Mouse (Mus musculus): ENCODE results near the gene Papola. TPM values are rescaled to one million over a fixed set of nuclear protein-coding genes. Genes with fewer than 3 reads are reported as not detected.

Papola gene
- polyA plus RNA-seq, 1 experiment from 2014 or later = 225 TPM

DNA sequence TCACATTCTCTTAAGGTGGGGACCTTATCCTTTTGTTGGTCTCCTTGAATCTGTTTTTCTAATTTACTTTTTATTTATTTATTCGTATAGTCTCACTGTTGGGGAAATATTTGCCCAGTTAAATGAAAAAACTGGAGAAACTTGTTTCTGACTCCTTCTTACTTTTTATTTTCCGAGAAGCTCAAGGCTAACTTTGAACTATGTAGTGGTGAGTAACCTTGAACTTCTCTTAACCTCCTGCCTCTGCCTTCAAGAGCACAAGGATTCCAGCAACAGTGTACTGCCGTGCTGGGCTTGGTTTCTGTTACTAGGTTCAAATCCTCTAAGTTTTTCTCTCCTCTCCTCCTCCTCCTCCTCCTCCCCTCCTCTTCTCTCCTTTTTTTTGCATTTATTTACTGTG lies 22.9 kb upstream of the Papola start:
- Histone ChIP-seq H3K9ac (no peak overlapping the region), H3K9me3 (no peaks in the 10 kb centered on the region), H3K27me3 (replicated peaks) (no peaks in the 10 kb centered on the region), H3K27ac (no peak overlapping the region), H3K4me3 (replicated peaks) (no peak overlapping the region), H3K36me3 (no peaks in the 10 kb centered on the region), H3K4me2 (replicated peaks) (no peak overlapping the region), H3K4me1 (replicated peaks) (no peaks in the 10 kb centered on the region; the same call in 1 of the 2 replicates)
- 43% methylated on average over 3 of the region's 3 CpGs for WGBS
- ATAC-seq = no peak

DNA sequence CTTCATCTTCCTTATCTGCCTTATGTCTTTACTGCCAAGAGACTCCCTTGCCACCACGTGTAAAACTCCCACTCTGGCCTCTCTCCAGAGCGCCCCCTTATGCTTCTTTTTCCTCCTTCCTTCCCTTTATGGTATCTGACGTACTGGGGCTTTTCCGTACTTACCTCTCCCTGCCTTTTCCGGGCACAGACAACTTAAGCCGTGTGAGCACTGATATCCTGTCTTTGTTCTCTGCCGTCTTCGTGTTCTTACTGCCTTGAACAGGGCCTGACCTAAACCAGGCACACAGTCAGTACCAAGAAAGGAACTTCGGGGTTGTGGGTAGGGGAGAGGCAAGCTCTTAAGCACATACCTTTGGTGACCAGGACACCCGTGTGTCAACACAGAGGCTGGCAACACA lies 14.8 kb upstream of the Papola start:
- no peaks in the 10 kb centered on the region for H3K9me3 ChIP-seq
- no peak overlapping the region for H3K9ac ChIP-seq
- H3K4me3 ChIP-seq (replicated peaks) = no peak overlapping the region
- no peaks in the 10 kb centered on the region for H3K27me3 ChIP-seq (replicated peaks)
- WGBS = 61% methylated on average over 10 of the region's 10 CpGs
- no peaks in the 10 kb centered on the region for H3K36me3 ChIP-seq
- no peak overlapping the region for H3K4me2 ChIP-seq (replicated peaks)
- no peak for ATAC-seq
- no peak overlapping the region for H3K27ac ChIP-seq
- no peaks in the 10 kb centered on the region for H3K4me1 ChIP-seq (replicated peaks)

DNA sequence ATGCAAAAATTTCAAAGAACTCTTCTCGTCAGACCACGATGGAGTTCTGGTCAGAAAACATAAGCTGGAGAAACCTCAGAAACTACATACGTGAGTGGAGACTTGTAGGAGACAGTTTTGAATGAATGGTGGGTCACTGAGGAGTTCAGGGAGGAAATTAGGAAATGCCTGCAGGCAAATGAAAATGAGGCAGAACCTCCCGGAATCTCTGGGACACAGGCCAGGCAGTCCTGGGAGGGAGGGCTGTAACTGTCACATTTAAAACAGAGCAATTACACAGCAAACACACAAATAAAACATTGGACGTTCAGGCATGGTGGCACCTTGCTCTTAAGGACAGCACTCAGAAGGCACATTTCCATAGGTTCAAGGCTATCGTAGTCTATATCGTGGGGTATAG lies 9.6 kb upstream of the Papola start:
- Histone ChIP-seq H3K4me2 (replicated peaks) (no peak overlapping the region), H3K27ac (no peak overlapping the region), H3K36me3 (no peaks in the 10 kb centered on the region), H3K4me3 (replicated peaks) (no peak overlapping the region), H3K9ac (no peak overlapping the region), H3K4me1 (replicated peaks) (no peaks in the 10 kb centered on the region), H3K27me3 (replicated peaks) (no peaks in the 10 kb centered on the region), H3K9me3 (no peaks in the 10 kb centered on the region)
- WGBS = 71% methylated on average over 7 of the region's 7 CpGs
- ATAC-seq = no peak

DNA sequence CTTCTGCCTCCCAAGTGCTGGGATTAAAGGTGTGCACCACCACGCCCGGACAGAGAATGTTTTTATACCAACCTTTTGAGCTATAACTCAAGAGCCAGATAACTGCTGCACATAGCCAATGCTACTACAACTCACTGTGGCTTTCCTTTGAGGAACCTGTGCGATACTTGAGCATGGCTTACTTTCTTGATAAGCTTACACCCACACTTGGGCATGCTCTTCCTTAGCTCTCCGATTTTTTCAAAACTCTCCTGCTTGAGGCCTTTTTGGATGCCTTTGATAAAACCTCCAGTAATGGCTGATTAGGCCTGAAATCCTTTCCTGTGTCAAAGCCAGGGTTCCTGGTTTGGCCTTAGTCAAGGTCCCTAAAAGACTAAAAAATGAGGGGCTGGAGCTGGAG lies 6.8 kb upstream of the Papola start:
- no peaks in the 10 kb centered on the region for H3K27me3 ChIP-seq (replicated peaks)
- H3K36me3 ChIP-seq = no peaks in the 10 kb centered on the region
- no peak overlapping the region for H3K27ac ChIP-seq
- H3K4me2 ChIP-seq (replicated peaks) = no peak overlapping the region
- ATAC-seq = no peak
- no peaks in the 10 kb centered on the region for H3K9me3 ChIP-seq
- 91% methylated on average over 4 of the region's 4 CpGs for WGBS
- H3K4me1 ChIP-seq (replicated peaks) = no peaks in the 10 kb centered on the region
- no peak overlapping the region for H3K4me3 ChIP-seq (replicated peaks)
- H3K9ac ChIP-seq = no peak overlapping the region

DNA sequence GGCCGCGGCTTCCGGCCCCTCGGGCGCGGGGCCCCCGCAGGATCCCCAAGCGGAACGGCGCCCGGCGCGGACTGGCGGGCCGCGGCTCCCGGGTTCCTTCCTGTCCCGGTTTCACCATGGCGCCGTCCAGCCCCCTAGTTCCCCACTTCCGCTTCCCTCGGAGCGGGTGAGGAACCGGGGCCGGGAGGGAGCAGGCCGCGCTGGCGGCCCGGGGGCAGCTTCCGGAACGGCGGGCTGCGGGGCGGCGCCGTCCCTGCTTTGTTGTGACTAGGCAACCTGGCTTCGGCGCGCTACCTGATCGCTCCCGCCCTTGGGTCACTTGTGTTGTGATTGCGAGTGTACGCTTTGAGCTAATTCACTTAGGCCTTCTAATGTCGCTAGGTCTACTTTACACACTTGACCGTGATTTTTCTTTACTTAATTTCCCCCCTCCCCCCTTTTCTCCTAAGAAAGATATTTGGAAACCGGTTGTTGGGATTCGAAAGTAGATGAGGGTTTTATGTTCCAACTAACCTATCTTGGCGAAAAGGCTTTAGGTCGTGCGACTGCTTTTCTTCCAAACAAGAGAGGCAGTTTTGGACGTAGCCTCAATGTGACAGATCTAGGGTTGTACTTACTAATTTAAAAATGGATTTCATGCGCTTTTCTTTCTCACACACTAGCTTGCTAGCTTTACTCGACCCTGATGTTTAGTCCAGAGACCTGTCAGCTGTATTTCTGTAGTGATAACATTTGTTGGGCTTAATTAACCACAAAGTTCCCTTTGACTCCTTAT lies 693 bp downstream of the Papola start:
- under 1% methylated on average over 49 of the region's 53 CpGs for WGBS

DNA sequence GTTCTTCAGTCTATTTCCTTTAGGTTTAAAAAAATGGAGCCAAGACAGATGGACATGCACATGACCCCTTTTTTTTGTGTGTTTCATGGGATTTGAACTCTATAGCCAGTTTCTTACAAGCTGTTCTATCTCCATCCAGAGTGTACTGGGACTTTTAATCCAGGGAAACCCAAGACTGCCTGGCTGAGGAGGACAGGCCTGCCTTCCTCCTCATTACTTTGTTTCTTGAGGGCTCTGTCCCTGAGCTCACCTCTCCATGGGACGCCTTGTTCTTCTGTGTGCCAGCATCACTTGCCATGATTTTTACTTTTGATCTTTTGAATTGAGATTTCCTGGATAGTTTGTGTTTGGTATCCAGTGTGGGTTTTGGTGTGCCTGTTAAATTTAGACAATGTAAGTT lies 1.6 kb downstream of the Papola start:
- Histone ChIP-seq H3K9ac (peak overlapping the region; percentile 91; the same call in 1 of the 2 replicates), H3K27me3 (replicated peaks) (no peaks in the 10 kb centered on the region), H3K9me3 (no peaks in the 10 kb centered on the region), H3K4me3 (replicated peaks) (peak overlapping the region; percentile 90), H3K27ac (no peak overlapping the region), H3K4me2 (replicated peaks) (peak overlapping the region; percentile 73), H3K4me1 (replicated peaks) (peaks cover 2% of the 10 kb centered on the region; the same call in 1 of the 2 replicates), H3K36me3 (no peaks in the 10 kb centered on the region)
- no peak for ATAC-seq
- WGBS = 60% methylated on average over 1 of the region's 1 CpGs

More for the DNA sequence above, 693 bp downstream of the Papola start:
- H3K9ac ChIP-seq = peak overlapping the region; percentile 91
- peaks cover 2% of the 10 kb centered on the region; the same call in 1 of the 2 replicates for H3K4me1 ChIP-seq (replicated peaks)
- H3K9me3 ChIP-seq = no peaks in the 10 kb centered on the region
- no peaks in the 10 kb centered on the region for H3K36me3 ChIP-seq
- ATAC-seq = peak; percentile 80
- H3K4me2 ChIP-seq (replicated peaks) = peak overlapping the region; percentile 73
- H3K27me3 ChIP-seq (replicated peaks) = no peaks in the 10 kb centered on the region
- H3K4me3 ChIP-seq (replicated peaks) = peak overlapping the region; percentile 90
- peak overlapping the region; percentile 96 for H3K27ac ChIP-seq

DNA sequence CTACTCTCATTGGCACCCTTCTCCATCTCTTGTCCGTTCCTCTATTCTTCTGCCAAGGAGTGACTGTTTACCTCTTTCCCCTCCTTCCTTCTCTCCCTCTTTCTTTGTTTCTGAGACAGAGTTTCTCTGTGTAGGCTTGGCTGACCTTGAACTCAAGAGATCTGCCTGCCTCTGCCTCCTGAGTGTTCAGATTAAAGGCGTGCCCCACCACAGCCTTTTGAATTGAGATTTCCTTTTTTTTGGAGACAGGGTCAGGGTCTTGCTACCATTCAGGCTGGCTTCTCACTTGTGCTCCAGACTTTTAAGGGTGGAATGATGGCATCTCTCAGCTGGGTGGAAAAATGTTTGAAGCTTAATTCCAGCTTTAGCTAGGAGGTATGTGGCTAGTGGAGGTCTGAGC lies 3.1 kb downstream of the Papola start:
- Histone ChIP-seq H3K27ac (no peak overlapping the region), H3K27me3 (replicated peaks) (no peaks in the 10 kb centered on the region), H3K4me3 (replicated peaks) (no peak overlapping the region), H3K4me1 (replicated peaks) (peaks cover 2% of the 10 kb centered on the region; the same call in 1 of the 2 replicates), H3K4me2 (replicated peaks) (no peak overlapping the region), H3K9me3 (no peaks in the 10 kb centered on the region), H3K36me3 (no peaks in the 10 kb centered on the region), H3K9ac (no peak overlapping the region)
- ATAC-seq = no peak
- 93% methylated on average over 2 of the region's 2 CpGs for WGBS

DNA sequence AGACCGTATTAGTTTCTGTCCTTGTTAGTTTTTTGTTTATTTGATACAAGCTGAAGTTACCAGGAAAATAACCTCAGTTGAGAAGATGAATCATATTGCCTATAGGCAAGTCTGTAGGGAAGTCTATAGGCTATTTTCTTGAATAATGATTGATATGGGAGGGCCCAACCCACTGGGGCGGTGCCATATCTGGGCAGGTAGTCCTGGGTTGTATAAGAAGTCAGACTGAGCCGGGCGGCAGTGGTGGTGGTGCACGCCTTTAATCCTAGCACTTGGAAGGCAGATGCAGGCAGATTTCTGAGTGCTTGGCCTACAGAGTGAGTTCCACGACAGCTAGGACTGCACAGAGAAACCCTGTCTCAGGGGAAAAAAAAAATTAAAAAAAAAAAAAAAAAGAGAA lies 5.4 kb downstream of the Papola start:
- Histone ChIP-seq H3K9me3 (no peaks in the 10 kb centered on the region), H3K4me3 (replicated peaks) (no peak overlapping the region), H3K4me1 (replicated peaks) (peaks cover 2% of the 10 kb centered on the region; the same call in 1 of the 2 replicates), H3K4me2 (replicated peaks) (no peak overlapping the region), H3K27me3 (replicated peaks) (no peaks in the 10 kb centered on the region), H3K27ac (no peak overlapping the region), H3K9ac (no peak overlapping the region), H3K36me3 (no peaks in the 10 kb centered on the region)
- WGBS = 81% methylated on average over 6 of the region's 6 CpGs
- ATAC-seq = peak; percentile 23; the same call in 1 of the 2 replicates

DNA sequence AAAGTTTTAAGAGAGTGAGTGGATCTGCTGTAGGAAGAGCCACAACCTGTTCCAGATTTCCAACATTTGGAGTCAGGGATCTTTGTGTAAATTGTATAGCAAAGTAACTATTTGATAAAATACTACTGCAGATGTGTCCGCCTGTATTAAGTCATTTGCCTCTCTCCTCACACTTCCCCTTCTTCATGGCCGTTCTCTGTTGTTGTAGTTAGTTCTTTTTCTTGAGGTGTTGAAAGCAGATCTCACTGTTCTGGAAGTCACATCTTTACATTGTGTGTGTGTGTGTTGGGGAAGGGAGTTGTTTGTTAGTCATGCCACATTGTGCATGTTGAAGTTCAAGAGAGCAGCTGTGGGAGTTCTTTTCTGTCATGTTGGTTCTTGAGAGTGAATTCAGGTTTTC lies 10.4 kb downstream of the Papola start:
- WGBS = 90% methylated on average over 2 of the region's 2 CpGs

DNA sequence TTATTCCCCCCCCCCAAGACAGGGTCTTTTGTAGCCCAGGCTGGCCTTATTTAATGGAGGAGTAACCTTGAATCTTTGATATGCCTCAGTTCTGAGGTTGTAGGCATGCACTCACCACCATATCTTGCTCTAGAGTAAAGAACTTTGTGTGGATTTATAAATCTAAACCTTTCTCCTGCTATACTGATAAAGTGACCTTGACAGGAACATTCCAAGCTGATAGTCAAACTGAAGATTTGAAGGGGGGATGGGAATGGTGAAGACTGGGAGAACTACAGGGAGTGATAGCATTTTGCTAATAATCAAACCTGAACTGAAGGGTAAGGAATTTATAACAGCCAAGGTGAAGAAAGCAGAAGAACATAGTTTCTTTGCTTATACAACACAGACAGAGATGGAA lies 13.5 kb downstream of the Papola start:
- Histone ChIP-seq H3K9ac (no peak overlapping the region), H3K4me3 (replicated peaks) (no peak overlapping the region), H3K9me3 (no peaks in the 10 kb centered on the region), H3K4me1 (replicated peaks) (no peaks in the 10 kb centered on the region; the same call in 1 of the 2 replicates), H3K27me3 (replicated peaks) (no peaks in the 10 kb centered on the region), H3K4me2 (replicated peaks) (no peak overlapping the region), H3K36me3 (peaks cover 7% of the 10 kb centered on the region; the same call in 1 of the 2 replicates), H3K27ac (no peak overlapping the region)
- peak; percentile 63 for ATAC-seq

More for the DNA sequence above, 10.4 kb downstream of the Papola start:
- Histone ChIP-seq H3K4me1 (replicated peaks) (no peaks in the 10 kb centered on the region; the same call in 1 of the 2 replicates), H3K4me2 (replicated peaks) (no peak overlapping the region), H3K9ac (no peak overlapping the region), H3K36me3 (0 out of 2 replicates have a peak, but pooled peaks cover 4% of the 10 kb centered on the region), H3K27me3 (replicated peaks) (no peaks in the 10 kb centered on the region), H3K27ac (no peak overlapping the region), H3K4me3 (replicated peaks) (no peak overlapping the region), H3K9me3 (no peaks in the 10 kb centered on the region)
- ATAC-seq = no peak

DNA sequence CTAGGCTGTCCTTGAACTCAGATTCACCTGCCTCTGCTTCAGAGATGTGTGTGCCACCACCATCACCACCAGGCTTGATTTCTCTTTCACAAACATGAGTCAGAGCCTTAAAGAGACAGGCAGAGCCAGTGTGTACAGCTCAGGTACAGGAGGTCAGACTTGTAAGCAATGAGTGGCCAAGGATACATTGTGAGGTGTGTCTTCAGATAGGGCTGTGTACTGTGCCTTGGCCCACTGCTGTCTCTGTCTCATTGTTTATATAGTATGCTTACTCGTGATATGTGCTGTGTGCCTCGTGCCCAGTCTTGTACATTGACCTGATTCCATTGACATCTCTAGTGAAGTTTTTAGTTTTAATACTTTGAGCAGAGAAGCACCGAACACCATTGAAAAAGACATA lies 21.3 kb downstream of the Papola start:
- Histone ChIP-seq H3K27me3 (replicated peaks) (no peaks in the 10 kb centered on the region), H3K9ac (no peak overlapping the region), H3K9me3 (no peaks in the 10 kb centered on the region), H3K27ac (no peak overlapping the region), H3K4me3 (replicated peaks) (no peak overlapping the region), H3K4me2 (replicated peaks) (no peak overlapping the region), H3K36me3 (peaks cover 21% of the 10 kb centered on the region), H3K4me1 (replicated peaks) (no peaks in the 10 kb centered on the region)
- WGBS = 71% methylated on average over 3 of the region's 3 CpGs
- ATAC-seq = peak; percentile 82

DNA sequence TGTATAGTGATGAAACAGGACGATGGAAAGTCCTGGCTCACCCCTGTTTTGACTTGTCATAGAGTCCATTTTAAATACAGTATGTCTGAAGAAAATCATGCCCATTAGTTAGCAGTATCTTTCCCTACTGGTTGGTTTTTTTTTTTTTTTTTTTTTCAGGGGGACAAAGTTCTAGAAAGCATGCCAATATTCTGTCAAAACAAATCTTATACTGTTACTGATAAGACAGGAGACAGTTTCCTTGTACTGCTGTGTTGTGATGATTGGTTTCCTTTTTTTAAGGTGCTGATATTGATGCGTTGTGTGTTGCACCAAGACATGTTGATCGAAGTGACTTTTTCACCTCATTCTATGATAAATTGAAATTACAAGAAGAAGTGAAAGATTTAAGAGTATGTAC lies 21.7 kb downstream of the Papola start:
- no peak overlapping the region for H3K9ac ChIP-seq
- H3K4me3 ChIP-seq (replicated peaks) = no peak overlapping the region
- H3K9me3 ChIP-seq = no peaks in the 10 kb centered on the region
- H3K27me3 ChIP-seq (replicated peaks) = no peaks in the 10 kb centered on the region
- peak; percentile 21; the same call in 1 of the 2 replicates for ATAC-seq
- H3K27ac ChIP-seq = no peak overlapping the region
- WGBS = 96% methylated on average over 3 of the region's 3 CpGs
- no peak overlapping the region for H3K4me2 ChIP-seq (replicated peaks)
- H3K4me1 ChIP-seq (replicated peaks) = no peaks in the 10 kb centered on the region
- H3K36me3 ChIP-seq = peaks cover 24% of the 10 kb centered on the region

DNA sequence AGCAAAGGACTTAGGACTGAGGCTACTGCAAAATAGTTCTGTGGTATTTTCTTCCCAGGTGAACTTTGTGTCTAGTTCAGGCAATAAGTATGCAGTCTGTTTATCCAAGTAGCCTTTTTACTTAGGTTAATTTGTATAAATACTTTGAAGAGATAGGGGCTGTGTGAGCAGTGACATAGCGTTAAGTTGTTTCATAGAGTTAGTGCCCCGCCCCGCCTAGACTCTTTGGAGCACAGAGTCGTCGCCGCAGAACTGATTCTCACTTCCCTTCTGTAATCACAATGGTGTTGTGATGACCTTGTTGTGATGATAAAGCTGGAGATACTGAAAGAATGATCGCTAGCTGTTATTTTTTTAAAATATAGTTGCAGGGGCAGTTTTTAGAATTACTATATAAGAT lies 22.9 kb downstream of the Papola start:
- Histone ChIP-seq H3K9ac (no peak overlapping the region), H3K27ac (no peak overlapping the region), H3K4me1 (replicated peaks) (no peaks in the 10 kb centered on the region), H3K9me3 (no peaks in the 10 kb centered on the region), H3K4me3 (replicated peaks) (no peak overlapping the region), H3K27me3 (replicated peaks) (no peaks in the 10 kb centered on the region), H3K36me3 (peaks cover 24% of the 10 kb centered on the region), H3K4me2 (replicated peaks) (no peak overlapping the region)
- ATAC-seq = no peak
- WGBS = 86% methylated on average over 7 of the region's 7 CpGs
